Mouse (Mus musculus) effector memory CD4-positive, alpha-beta T cell, adult 7 months (primary cell): Measurements from ENCODE around the gene Gm5934. TPM values are rescaled to one million over a fixed set of nuclear protein-coding genes. Genes with fewer than 3 reads are reported as not detected.

ENCODE experiments used
- polyA plus RNA-seq: library from polyadenylated mRNA; unstranded; fragments of 100-300 nt; shearing (Covaris generic); gene quantifications from one replicate; pipeline ENCODE4 v1.2.1, GENCODE M21; 2017

Gene Gm5934
- not detected for polyA plus RNA-seq

DNA sequence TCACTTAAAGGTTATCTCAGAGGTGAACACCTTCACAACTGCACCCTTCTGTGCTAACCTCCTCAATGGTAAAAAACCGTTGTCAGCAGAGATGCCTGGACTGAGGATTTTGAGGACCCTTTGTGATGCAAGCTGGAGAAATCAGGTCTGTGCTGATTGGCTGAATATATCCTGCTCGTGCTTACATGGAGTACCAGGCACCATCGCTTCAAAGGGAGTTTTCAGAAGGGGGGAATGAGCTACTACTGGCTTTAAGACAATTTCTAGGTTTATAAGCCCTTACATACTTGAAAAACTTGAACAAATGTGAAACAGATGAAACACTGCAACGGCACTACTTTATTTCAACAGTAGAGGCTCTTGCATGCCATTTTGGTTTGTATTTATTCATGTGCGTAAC is at the start of gene Gm5934:
Gene Gm5934 (minus strand): TSS at position 101 of the 400 bp plus-strand sequence.

Other genes starting within 250 kb of the Gm5934 start
- not detected for gene Gm4297, start 74.1 kb upstream of the Gm5934 start, polyA plus RNA-seq